Mouse (Mus musculus) lung, embryonic 15.5 days (tissue): Measurements from ENCODE around the gene Smyd1. TPM values are rescaled to one million over a fixed set of nuclear protein-coding genes. Genes with fewer than 3 reads are reported as not detected.

ENCODE experiments used
- ATAC-seq: fragments of 200-750 bp; cut with Nextera tagmentation; 2 replicates; pipeline ENCODE4 v1.8.0; 2017; ENCODE audit warnings: moderate number of reproducible peaks, borderline replicate concordance; ENCODE audit not compliant: low FRiP score, low TSS enrichment; ENCODE audit errors: extremely low read depth
- H3K27ac ChIP-seq: fragments of 300-500 bp; sonication (generic); 2 replicates; pipeline ENCODE4 v1.5.1; 2015; ENCODE audit warnings: moderate library complexity, mild to moderate bottlenecking, inconsistent platforms
- H3K27me3 ChIP-seq: fragments of 300-500 bp; sonication (generic); 2 replicates; pipeline ENCODE4 v1.6.1; 2015; ENCODE audit warnings: inconsistent platforms
- H3K36me3 ChIP-seq: fragments of 300-500 bp; sonication (generic); 2 replicates; pipeline ENCODE4 v1.6.1; 2015; ENCODE audit warnings: inconsistent platforms
- H3K4me1 ChIP-seq: fragments of 300-500 bp; sonication (generic); 2 replicates; pipeline ENCODE4 v1.6.1; 2015; ENCODE audit warnings: inconsistent platforms
- H3K4me2 ChIP-seq: fragments of 300-500 bp; sonication (generic); 2 replicates; pipeline ENCODE4 v1.6.1; 2015; ENCODE audit warnings: inconsistent platforms, mild to moderate bottlenecking, moderate library complexity
- H3K4me3 ChIP-seq: fragments of 300-500 bp; sonication (generic); 2 replicates; pipeline ENCODE4 v1.5.1; 2015; ENCODE audit warnings: mild to moderate bottlenecking, inconsistent platforms
- H3K9ac ChIP-seq: fragments of 300-500 bp; sonication (generic); 2 replicates; pipeline ENCODE4 v1.6.1; 2015; ENCODE audit warnings: inconsistent platforms
- H3K9me3 ChIP-seq: fragments of 300-500 bp; sonication (generic); 2 replicates; pipeline ENCODE4 v1.6.1; 2016; ENCODE audit warnings: inconsistent platforms
- WGBS: fragments of 180-500 bp; shearing (Covaris S2); methylation state at CpG from one replicate; pipeline ENCODE4 v1.1.7; 2015; 5-methylcytosine and 5-hydroxymethylcytosine counted together
- polyA plus RNA-seq: library from polyadenylated mRNA; unstranded; fragments of >200 nt; fragmentation: Nextera tagmentation; extraction: Ambion mirVana; gene quantifications from 2 replicates; pipeline ENCODE4 v1.2.1, GENCODE M21; 2015

Smyd1 gene
- 3.0 and 4.5 TPM in 2 replicates for polyA plus RNA-seq

DNA sequence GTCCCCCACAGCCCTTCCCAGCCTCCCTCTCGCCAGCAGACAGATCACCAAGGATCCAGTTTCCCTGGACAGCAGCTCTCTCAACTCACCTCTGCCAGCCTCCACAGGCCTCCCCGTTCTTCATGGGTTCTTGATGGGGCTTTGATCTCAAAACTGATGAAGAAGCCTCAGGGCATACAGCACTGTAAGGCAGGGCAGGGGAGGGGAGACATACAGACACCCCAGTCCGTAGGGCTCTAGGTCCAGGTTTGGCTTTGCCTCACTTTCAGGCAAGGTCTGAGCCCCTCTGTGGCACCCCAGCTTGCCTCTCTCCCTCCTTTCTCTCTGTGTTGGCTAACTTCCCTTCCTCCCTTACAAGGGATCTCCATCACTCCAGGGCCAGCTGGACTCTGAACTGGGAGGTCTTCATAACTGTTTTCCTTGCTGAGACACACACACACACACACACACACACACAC, at the start of gene Smyd1:
TSS of gene Smyd1 (minus strand) at position 408 of the 458 bp plus-strand sequence.
- Histone ChIP-seq H3K36me3 (no peaks in the 10 kb centered on the region), H3K27ac (no peak within 1 kb of the TSS), H3K9ac (no peak within 1 kb of the TSS), H3K27me3 (no peaks in the 10 kb centered on the region), H3K9me3 (no peaks in the 10 kb centered on the region), H3K4me2 (no peak within 1 kb of the TSS), H3K4me3 (no peak within 1 kb of the TSS), H3K4me1 (no peaks in the 10 kb centered on the region)
- ATAC-seq = no peak
- 57% methylated on average over 3 of the region's 3 CpGs for WGBS

DNA sequence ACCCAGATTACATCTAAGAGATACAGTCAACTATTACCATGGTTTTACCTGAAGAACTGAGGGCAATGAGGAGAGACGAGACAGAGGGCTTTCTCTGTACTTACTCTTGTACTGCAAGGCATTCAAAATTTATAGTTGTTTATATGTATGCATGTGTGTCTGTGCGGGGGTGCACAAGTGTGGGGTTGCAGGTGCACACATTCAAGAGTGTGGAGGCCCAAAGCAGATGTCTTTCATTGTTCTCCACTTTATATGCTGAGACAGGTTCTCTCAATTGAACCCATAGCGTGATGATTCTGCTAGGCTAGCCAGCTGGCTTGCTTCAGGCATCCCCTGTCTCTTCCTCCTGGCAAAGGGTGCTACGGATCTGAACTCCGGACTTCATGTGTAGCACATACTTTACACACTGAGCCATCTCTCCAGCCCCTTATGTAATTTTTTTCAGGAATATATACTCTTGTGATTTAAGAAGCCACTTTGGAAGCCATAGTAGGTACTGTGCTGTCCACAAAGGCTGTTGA, 49.1 kb upstream of the Smyd1 start:
- H3K27ac ChIP-seq = no peak overlapping the region
- no peak for ATAC-seq
- WGBS = 68% methylated on average over 5 of the region's 5 CpGs

DNA sequence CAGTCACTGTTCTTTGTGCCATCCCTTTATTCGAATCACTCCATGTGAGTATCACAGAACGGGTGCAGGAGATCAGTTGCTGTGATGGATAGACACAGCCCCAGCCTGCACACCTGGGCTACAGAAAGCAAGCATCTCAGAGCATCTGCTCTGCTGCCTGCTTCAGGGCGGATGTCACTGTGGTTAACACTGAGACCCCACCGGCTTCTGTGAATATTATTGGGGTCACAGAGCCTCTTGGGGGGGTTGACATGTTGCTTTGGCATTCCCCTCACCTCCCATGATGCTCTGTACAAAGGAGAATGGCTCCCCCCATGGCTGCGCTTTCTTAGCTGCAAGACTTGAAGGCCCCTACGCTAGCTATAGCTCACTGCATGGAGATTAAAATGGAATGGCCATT, 47.4 kb upstream of the Smyd1 start:
- Histone ChIP-seq H3K4me2 (no peak overlapping the region), H3K9ac (no peak overlapping the region), H3K4me1 (no peaks in the 10 kb centered on the region), H3K36me3 (no peaks in the 10 kb centered on the region), H3K4me3 (no peak overlapping the region), H3K27ac (no peak overlapping the region), H3K9me3 (no peaks in the 10 kb centered on the region), H3K27me3 (no peaks in the 10 kb centered on the region)
- 92% methylated on average over 6 of the region's 6 CpGs for WGBS
- no peak for ATAC-seq

More for the DNA sequence above, 49.1 kb upstream of the Smyd1 start:
- H3K4me2 ChIP-seq = no peak overlapping the region
- H3K4me3 ChIP-seq = no peak overlapping the region
- H3K36me3 ChIP-seq = no peaks in the 10 kb centered on the region
- H3K27me3 ChIP-seq = no peaks in the 10 kb centered on the region
- H3K9me3 ChIP-seq = no peaks in the 10 kb centered on the region
- H3K4me1 ChIP-seq = no peaks in the 10 kb centered on the region
- no peak overlapping the region for H3K9ac ChIP-seq

DNA sequence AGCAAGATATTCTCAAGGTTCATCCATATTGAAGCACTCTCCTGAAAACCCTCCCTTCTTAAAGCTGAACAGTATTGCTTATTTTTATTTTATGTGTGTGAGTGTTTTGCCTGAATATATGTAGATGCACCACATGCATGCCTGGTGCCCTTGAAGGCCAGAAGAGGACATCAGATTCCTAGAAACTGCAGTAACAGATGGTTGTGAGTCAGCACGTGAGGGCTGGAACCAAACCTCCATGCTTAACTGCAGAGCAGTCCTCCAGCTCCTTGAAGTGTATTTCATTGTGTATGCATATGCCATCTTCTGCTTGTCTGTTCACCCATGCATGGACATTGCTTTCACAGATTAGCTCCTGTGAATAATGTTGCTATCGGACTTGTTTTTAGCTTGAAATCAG, 42.0 kb upstream of the Smyd1 start:
- H3K27me3 ChIP-seq = no peaks in the 10 kb centered on the region
- no peak for ATAC-seq
- H3K4me2 ChIP-seq = no peak overlapping the region
- no peaks in the 10 kb centered on the region for H3K36me3 ChIP-seq
- no peak overlapping the region for H3K27ac ChIP-seq
- no peaks in the 10 kb centered on the region for H3K9me3 ChIP-seq
- 66% methylated on average over 2 of the region's 2 CpGs for WGBS
- no peak overlapping the region for H3K9ac ChIP-seq
- H3K4me3 ChIP-seq = no peak overlapping the region
- H3K4me1 ChIP-seq = no peaks in the 10 kb centered on the region

DNA sequence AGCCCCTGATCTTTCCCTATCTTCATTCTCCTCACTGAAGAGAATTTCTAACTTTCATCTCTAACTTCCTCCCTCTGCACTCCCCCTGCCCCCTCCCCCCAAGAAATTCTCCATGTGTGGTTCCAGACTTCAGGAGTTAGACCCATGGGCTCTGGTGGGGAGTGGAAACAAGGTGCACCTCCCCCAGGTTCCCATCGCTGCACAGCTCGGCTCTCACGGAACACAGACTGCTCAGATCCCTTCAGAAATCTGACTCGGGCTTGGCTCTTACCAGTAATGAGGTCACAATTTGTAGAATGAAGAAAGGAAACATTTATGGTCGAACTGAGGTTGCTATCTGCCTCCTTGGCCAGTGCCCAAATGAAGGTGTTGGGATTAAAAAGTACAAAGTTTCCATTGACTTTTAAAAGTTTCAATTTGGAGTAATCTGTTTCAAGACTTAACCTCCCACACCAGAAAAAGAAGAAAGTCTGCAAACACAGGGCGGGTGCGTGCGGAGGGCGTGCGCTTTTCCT, 39.2 kb upstream of the Smyd1 start:
- Histone ChIP-seq H3K9me3 (no peaks in the 10 kb centered on the region), H3K4me1 (no peaks in the 10 kb centered on the region), H3K4me3 (no peak overlapping the region), H3K27ac (no peak overlapping the region), H3K9ac (no peak overlapping the region), H3K36me3 (no peaks in the 10 kb centered on the region), H3K4me2 (no peak overlapping the region), H3K27me3 (no peaks in the 10 kb centered on the region)
- no peak for ATAC-seq
- 75% methylated on average over 10 of the region's 10 CpGs for WGBS

DNA sequence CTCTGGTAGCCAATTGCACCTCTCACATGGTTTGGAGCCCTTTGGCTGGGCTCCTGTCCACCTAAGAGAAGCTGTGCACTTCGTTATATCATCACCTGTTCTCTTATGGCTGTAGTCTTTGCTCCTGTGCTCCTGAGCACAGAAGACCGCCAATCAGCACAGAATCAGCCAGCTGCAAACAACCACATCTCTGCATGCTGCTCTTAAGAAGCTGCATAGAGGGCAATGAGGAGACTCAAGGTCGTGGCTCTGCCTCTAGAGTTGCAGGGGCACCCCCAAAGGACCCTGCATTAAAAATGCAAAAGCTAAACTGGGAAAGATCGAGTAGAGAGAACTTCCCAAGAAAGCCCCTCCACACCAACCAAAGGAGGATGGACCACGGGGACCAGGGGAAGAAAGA, 38.7 kb upstream of the Smyd1 start:
- Histone ChIP-seq H3K27me3 (no peaks in the 10 kb centered on the region), H3K27ac (no peak overlapping the region), H3K36me3 (no peaks in the 10 kb centered on the region), H3K4me2 (no peak overlapping the region), H3K9me3 (no peaks in the 10 kb centered on the region), H3K9ac (no peak overlapping the region), H3K4me3 (no peak overlapping the region), H3K4me1 (no peaks in the 10 kb centered on the region)
- WGBS = 51% methylated on average over 5 of the region's 5 CpGs
- no peak for ATAC-seq

DNA sequence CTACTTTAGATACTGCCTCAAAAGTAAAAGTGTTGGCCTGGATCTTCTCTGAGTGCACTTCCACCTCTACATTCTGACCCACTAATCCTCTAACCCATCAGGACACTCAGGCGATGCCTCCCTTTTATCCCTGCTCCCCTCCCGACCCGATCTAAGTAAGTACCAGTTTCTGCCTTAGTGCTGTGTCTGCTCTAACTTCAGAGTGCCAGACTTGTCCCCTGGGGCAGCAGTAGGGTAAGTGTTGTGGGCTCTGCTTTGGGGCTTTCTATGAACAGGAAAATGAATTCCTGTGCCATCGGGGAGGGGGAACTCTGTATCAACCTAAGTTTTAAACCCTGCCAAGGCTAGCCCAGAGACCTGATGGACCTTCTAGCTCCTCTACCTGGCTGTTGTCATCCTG, 38.2 kb upstream of the Smyd1 start:
- no peak for ATAC-seq
- Histone ChIP-seq H3K4me3 (no peak overlapping the region), H3K9me3 (no peaks in the 10 kb centered on the region), H3K27ac (no peak overlapping the region), H3K4me2 (no peak overlapping the region), H3K4me1 (no peaks in the 10 kb centered on the region), H3K36me3 (no peaks in the 10 kb centered on the region), H3K27me3 (no peaks in the 10 kb centered on the region), H3K9ac (no peak overlapping the region)
- 79% methylated on average over 4 of the region's 4 CpGs for WGBS

DNA sequence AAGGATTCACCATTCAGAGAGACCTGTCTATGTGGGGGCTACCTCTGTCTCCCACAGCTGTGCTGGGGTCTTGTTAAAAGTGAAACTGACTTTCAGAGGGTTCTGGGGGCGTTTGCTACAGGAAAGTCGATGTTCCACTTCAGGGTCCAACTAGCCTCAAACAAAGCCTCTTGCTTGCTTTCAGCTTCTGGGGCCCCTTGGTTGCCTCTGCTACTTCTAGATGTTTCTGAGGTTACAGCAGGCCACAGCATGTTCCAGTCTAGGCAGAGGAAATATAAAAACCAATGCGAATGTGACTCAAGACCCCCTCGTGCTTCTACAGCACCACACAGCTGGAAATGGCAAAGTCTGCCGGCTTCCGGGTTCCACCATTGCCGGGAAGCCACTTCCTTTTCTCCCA, 35.5 kb upstream of the Smyd1 start:
- H3K9me3 ChIP-seq = no peaks in the 10 kb centered on the region
- no peak overlapping the region for H3K4me3 ChIP-seq
- H3K4me2 ChIP-seq = no peak overlapping the region
- no peak for ATAC-seq
- H3K27me3 ChIP-seq = no peaks in the 10 kb centered on the region
- 88% methylated on average over 7 of the region's 7 CpGs for WGBS
- no peaks in the 10 kb centered on the region for H3K4me1 ChIP-seq
- no peak overlapping the region for H3K27ac ChIP-seq
- H3K36me3 ChIP-seq = no peaks in the 10 kb centered on the region
- no peak overlapping the region for H3K9ac ChIP-seq

DNA sequence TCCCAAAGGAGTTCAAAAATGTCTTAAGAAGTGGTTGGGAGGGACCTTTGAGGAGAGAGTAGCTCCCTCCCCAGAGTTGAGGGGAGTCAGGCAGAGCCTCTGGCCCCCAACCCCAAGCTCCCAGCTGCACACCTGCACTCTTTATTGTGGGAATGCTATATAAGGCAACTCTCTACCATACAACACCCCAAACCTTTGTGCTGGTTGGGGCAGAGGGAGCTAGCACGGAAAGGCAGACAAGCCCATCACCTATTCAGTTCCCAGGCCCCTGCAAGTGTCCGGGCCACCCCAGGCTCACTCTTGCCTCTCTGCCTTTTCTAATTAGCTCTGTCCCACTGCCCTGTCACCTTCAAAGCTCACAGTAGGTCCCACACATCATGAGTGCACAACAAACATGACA, 31.7 kb upstream of the Smyd1 start:
- no peak for ATAC-seq
- WGBS = 89% methylated on average over 2 of the region's 2 CpGs
- no peaks in the 10 kb centered on the region for H3K9me3 ChIP-seq

DNA sequence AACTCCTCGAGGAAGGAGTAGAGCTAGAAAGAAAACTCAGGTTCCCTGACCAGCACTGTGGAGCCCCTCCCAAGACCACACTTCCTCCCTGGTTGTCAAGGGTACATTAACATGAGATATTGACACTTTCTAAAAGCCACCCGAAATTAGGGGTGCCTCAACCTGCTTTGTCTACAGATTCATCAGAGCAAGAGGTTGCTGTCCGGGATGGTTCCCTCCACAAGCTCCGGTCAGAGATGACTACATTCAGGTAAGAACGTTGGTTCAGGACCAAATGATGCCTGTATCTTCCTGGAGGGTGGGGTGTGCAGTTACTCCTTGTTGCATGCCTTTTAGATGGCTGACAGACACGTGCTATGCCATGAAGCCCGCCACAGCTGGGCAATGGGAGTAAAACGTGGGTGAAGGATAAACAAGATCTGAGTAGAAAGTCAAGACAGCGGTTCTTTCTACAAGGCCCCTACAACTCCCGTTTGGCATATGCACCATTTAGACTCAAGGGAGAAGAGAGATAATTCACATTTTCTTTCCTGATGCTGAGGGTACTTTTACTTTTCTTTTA, 30.9 kb upstream of the Smyd1 start:
- H3K4me2 ChIP-seq = no peak overlapping the region
- H3K4me3 ChIP-seq = no peak overlapping the region
- 77% methylated on average over 10 of the region's 10 CpGs for WGBS
- H3K36me3 ChIP-seq = no peaks in the 10 kb centered on the region
- no peaks in the 10 kb centered on the region for H3K4me1 ChIP-seq
- H3K27me3 ChIP-seq = no peaks in the 10 kb centered on the region
- no peaks in the 10 kb centered on the region for H3K9me3 ChIP-seq
- no peak overlapping the region for H3K27ac ChIP-seq
- no peak overlapping the region for H3K9ac ChIP-seq
- no peak for ATAC-seq

More for the DNA sequence above, 31.7 kb upstream of the Smyd1 start:
- Histone ChIP-seq H3K4me1 (no peaks in the 10 kb centered on the region), H3K27ac (no peak overlapping the region), H3K4me3 (no peak overlapping the region), H3K9ac (no peak overlapping the region), H3K36me3 (no peaks in the 10 kb centered on the region), H3K4me2 (no peak overlapping the region), H3K27me3 (no peaks in the 10 kb centered on the region)

DNA sequence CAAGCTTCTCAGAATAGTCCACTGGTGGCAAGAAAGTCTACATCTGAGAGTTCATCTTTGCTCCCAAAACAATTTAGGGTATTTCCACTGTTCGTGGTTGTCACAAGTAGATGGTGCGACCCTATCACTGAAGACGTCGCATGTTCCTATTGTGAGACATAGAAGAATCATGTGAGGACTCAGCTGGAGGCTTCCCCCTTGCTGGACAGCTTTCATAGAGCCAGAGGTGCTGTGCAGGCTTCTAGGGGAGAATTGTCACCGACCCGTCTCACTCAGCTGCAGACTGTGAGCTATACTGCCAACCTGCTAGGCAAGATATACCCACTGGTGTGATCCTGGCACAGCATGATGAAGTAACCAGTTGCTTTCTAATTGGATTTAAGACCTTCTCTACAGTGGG, 30.2 kb upstream of the Smyd1 start:
- Histone ChIP-seq H3K27me3 (no peaks in the 10 kb centered on the region), H3K4me1 (no peaks in the 10 kb centered on the region), H3K9ac (no peak overlapping the region), H3K9me3 (no peaks in the 10 kb centered on the region), H3K4me3 (no peak overlapping the region), H3K4me2 (no peak overlapping the region), H3K36me3 (no peaks in the 10 kb centered on the region), H3K27ac (no peak overlapping the region)
- WGBS = 86% methylated on average over 6 of the region's 6 CpGs
- ATAC-seq = no peak

DNA sequence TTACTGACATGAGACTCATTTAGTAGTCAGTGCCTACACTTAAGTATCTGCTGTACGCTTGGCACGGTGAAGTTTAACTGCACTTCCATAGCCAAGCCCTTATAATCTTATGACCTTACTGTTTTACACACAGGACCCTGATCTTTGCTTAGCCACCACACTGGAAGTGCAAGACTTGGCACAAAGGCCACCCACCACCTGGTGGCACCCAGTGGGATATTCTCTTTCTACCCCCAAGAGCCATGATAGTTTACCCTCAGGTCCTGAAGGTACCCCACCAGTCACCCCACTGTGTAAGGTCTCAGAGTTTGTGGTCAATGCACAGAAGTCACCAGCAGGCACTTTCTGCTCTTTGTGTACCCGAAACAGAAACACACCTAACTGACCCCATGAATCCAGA, 29.2 kb upstream of the Smyd1 start:
- H3K4me1 ChIP-seq = no peaks in the 10 kb centered on the region
- H3K9me3 ChIP-seq = no peaks in the 10 kb centered on the region
- H3K9ac ChIP-seq = no peak overlapping the region
- no peaks in the 10 kb centered on the region for H3K36me3 ChIP-seq
- H3K4me2 ChIP-seq = no peak overlapping the region
- ATAC-seq = no peak
- no peak overlapping the region for H3K4me3 ChIP-seq
- no peak overlapping the region for H3K27ac ChIP-seq
- no peaks in the 10 kb centered on the region for H3K27me3 ChIP-seq
- 89% methylated on average over 3 of the region's 3 CpGs for whole genome bisulfite sequencing
